Mouse (Mus musculus) brain, embryonic 14.5 days (tissue): ENCODE results near the gene Ankdd1b. TPM values are rescaled to one million over a fixed set of nuclear protein-coding genes. Genes with fewer than 3 reads are reported as not detected.
A peak's percentile ranks its signal among the peaks of the same experiment; 100 is the strongest.

Source experiments
- DNase-seq: peaks from one replicate; pipeline ENCODE4 v3.0.0-alpha.2; 2011; ENCODE audit warnings: low read depth
- CTCF ChIP-seq: fragments of 200-500 bp; IDR thresholded peaks from 2 replicates; pipeline ENCODE4 v1.5.1; 2012; ENCODE audit warnings: inconsistent platforms, mild to moderate bottlenecking, moderate library complexity, borderline replicate concordance; ENCODE audit not compliant: insufficient read depth, insufficient read length; ENCODE audit errors: extremely low read depth
- POLR2A ChIP-seq: fragments of 200-500 bp; IDR thresholded peaks from 2 replicates; pipeline ENCODE4 v1.6.1; 2012; ENCODE audit warnings: mild to moderate bottlenecking, inconsistent platforms, borderline replicate concordance; ENCODE audit not compliant: poor library complexity, insufficient read depth, insufficient read length, severe bottlenecking; ENCODE audit errors: extremely low read depth
- polyA plus RNA-seq: library from polyadenylated mRNA; depleted of rRNA; stranded (reverse); fragments of >200 nt; gene quantifications from 2 replicates; pipeline ENCODE4 v1.2.3, GENCODE M21; 2012

Gene Ankdd1b
- polyA plus RNA-seq, 1 experiment: 0.04 TPM

DNA sequence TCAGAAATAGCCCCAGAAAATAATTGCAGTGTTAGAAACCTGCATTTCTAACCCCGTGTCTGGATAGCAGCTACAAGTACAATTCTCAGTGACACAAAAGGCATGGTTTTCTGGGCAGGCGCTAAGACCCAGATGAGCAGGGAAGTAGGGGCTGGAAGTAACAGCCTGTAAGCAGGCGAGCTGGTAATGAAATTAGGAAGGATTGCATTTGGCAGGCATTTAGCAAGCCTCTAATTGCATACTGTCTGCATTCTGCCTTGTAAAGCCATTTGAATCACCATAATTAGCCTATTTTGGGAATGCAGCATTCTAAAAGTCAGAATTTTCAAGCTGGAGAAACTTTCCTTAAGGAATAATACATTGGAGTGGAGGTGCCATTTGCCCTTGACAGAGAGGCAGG, 45.0 kb downstream of the Ankdd1b start:
- peak; percentile 77 for DNase-seq
- TF ChIP-seq CTCF (no peak), POLR2A (no peak)

DNA sequence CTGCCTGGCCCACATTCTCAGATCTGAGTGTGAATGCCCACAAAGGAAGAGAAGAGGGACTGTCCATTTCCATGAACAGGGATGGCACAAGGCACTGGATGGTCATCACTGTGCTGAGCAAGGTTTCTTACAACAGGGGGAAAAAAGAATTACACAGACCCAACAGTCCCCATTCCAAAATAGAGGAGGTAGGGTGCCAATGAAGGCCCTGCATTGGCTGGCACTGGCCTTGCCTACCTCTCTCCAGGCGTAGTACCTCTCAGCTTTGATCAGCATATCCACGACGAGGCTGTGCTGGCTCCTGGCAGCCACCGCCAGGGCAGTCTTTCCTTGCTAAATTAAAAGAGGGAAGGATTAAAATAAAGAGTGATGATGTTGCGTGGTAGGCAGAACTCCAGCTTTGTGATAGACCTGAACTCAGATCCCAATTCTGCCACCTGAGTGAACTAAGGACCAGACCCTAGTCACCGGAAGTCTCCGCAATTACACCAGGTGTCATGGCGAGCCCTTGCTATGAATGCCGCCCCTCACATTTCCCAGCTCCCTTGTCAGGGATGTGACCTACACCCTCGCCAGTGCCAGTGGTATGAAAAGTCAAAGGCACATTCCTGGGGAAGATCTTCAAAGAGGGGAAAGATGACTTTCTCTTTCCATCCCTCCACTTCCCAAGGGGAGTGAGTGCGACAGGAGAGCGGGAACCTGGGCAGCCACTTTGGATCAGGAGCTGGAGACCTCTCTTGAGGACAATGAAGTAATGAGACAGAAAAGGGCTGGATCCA, 46.3 kb downstream of the Ankdd1b start:
- no peak for DNase-seq
- TF ChIP-seq CTCF (no peak), POLR2A (no peak)

DNA sequence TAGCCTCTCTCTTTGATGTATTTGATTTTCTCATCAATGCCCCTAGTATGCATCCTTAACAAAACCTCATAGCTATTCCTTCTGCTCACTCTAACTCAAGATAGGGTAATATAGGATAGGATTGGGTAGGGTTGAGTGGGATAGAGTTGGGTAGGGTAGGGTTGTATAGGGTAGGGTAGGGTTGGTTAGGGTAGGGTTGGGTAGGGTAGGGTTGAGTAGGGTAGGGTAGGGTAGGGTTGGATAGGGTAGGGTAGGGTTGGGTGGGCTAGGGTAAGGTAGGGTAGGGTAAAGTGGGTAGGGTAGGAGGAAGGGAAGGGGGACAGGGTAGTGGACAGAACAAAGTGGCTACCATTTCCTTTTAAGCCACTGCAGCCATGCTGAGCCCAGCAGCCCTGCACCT, 49.8 kb downstream of the Ankdd1b start:
- no peak for TF ChIP-seq POLR2A
- no peak for TF ChIP-seq CTCF
- DNase-seq: no peak

DNA sequence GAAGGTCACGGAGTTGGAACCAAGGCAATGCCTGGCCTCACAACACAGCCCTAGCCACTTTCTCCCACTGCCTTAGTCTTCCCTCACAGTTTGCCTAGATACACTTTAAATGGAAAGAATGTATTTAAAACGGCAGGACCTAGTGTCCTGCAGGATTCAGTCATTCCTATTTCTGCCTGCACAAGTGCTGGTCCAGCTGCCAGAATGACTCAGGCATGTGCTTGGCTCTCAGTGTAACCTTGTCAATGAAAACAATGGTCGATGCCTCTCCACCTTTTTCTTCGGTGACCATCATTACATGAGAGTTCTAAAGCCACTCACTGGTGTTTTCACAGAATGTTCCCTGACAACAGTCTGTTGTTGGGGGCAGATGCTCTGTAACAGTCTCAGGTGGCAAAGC, 52.5 kb downstream of the Ankdd1b start:
- TF ChIP-seq POLR2A (no peak), CTCF (no peak)
- no peak for DNase-seq

DNA sequence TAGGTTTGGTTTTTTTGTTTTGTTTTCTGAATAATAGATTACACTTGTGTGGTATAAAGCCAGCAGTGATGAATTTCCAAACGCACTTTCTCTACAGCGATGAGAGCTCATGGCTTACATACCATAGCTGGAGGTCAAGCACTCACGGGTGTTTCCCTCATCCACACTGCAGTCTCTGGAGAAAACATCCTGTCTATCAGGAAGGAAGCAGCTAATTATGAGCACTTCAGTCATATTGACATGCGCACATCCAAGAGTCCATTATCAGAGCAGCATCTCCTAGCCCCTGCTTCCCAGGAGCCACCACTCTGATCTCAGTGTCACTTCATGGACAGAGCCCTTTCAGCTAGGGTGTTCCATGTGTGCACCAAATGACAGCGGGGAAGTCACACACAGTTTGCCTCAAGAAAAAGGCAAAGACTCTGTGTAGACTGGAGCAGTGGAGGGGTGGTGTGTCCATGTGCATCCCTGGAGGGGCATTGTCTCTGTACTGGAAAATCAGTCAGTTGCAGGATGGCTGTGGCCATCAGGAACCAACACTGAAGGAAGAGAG, 53.7 kb downstream of the Ankdd1b start:
- TF ChIP-seq CTCF: no peak
- TF ChIP-seq POLR2A: no peak
- no peak for DNase-seq

DNA sequence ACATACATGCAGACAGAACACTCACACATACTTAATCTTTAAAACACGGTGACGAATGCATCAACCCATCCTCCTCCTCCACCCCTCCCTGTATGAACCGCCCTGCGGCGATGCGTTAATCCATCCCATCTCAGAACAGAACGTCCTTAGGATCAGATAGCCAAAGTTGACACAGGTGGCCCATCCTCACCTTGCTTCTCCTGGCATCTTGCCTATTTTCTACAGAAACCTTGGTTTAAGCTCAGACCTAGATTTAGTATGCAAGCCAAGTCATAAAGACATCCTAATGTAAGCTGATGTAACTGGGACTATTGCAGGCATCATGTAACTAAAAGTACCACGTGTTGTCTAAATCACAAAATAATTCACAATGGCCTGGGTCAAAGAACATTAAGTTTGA, 54.6 kb downstream of the Ankdd1b start:
- no peak for DNase-seq
- TF ChIP-seq POLR2A (no peak), CTCF (no peak)

DNA sequence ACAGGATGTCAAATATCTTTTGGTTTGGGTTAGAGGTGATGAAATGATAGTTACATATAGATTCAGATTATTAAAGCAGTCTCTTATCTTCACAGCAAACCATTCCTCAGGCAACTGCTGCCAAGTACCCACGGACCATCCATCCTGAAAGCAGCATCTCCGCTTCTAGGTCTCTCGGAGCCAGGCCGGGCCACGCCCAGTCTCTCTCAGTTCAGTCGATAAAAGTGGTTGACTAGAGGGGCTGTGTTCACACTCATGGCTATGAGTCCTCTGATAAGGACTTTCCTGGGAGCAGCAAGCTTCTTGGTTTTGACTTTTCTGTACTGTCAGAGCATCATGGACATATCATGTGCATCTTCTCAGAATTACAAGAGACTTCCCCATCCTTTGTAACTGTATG, 56.6 kb downstream of the Ankdd1b start:
- DNase-seq: no peak
- no peak for TF ChIP-seq POLR2A
- TF ChIP-seq CTCF: no peak

DNA sequence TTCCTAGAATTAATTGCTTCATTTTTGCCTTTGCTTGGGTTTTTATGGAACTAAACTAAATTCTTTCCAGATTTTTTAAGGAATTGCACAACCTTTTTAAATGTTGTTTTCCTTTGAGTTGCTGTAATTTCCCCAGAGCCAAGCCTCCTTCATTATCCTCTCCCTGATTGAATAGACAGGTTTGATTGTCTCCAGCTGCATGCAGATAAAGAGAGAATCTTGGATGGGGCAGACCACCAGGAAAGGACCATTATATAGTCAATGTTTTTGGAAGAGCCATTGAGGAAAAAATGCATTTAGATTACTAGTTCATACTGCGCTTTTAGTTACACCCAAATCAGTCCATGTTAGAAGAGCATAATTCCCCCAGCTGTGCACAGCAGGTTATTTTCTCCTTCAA, 62.2 kb downstream of the Ankdd1b start:
- no peak for DNase-seq
- TF ChIP-seq CTCF: no peak
- TF ChIP-seq POLR2A: no peak

DNA sequence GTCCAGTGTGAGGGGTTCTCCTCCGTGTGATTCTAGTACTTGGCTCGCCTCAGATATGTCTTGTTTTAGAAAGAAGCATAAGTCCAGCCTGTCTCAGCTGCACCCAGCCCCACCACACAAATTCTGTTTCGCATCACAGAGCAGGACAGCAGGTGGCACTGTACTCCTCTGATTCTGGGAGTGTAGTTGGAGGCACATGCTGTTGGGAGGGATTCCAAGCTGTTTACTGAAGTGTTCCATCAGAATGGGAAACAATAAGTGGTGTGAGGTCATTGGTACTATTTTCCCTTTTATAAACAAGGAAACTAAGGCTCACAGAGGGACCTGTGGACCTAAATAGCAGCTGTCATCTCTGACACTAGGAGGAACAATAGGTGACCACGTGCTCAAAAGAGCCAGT, 64.0 kb downstream of the Ankdd1b start:
- no peak for TF ChIP-seq POLR2A
- TF ChIP-seq CTCF: peak; percentile 69
- DNase-seq: peak; percentile 83

DNA sequence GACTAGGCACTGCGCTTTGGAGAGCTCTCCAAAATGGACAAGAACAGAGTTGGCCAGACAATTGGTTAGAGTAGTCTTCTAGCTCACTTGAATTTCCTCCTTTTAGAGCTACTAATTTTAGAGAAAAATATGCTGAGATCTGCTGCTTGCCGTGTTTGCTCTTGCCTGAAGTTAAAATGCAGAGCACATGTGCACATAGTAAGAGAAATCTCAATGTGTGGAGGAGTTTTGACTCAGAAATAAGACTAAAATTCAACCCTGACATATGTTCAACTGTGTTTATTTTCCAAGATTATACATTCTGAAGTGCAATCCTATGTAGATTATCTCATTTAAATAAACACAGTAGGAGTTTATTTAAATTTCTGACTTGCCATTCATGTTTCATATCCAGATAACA, 65.5 kb downstream of the Ankdd1b start:
- DNase-seq: no peak
- TF ChIP-seq POLR2A (no peak), CTCF (no peak)

DNA sequence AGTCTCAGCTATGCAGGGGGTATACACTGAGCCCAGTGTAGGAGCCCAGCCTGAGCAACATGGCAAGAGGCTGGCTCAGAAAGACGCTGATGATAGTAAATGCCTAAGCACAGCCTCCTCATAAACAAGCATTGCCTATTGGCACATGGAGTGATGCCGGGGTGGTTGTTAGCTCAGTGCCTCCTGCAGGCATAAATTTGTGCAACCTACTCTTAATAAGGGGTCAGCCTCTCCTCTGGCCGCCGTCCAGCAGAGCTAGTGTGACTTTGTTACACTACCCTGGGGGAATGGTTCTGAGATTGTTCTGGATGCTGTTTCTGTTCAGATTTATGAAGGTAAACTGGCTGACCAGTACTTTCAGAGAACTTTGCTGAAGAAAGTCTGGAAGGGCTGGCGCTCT, 69.7 kb downstream of the Ankdd1b start:
- no peak for TF ChIP-seq POLR2A
- TF ChIP-seq CTCF: no peak

DNA sequence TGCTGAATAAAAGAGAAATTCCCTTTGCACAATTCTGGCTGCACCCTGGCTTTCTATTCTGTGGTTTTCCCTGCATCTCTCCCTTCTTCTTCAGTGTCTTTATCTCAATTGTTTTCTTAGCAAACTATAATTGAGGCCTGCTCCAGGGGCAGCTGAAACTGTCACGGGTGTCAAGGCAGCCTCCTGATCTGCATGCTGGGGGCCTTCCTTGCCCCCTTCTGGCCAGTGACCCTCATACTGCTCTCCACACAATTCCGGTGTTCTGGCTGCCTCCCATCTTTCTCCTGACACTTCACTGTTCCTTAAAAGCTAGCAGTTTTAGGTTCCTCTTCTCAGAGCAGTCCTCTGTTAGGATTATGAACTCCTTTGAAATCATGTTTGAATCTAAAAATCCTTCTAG, 81.7 kb downstream of the Ankdd1b start:
- TF ChIP-seq POLR2A (no peak), CTCF (no peak)
- DNase-seq: no peak

More for the DNA sequence above, 69.7 kb downstream of the Ankdd1b start:
- no peak for DNase-seq
